Mouse (Mus musculus): ENCODE data around the gene Trp53bp2.
A peak's percentile ranks its signal among the peaks of the same experiment; 100 is the strongest.

Trp53bp2 gene

DNA sequence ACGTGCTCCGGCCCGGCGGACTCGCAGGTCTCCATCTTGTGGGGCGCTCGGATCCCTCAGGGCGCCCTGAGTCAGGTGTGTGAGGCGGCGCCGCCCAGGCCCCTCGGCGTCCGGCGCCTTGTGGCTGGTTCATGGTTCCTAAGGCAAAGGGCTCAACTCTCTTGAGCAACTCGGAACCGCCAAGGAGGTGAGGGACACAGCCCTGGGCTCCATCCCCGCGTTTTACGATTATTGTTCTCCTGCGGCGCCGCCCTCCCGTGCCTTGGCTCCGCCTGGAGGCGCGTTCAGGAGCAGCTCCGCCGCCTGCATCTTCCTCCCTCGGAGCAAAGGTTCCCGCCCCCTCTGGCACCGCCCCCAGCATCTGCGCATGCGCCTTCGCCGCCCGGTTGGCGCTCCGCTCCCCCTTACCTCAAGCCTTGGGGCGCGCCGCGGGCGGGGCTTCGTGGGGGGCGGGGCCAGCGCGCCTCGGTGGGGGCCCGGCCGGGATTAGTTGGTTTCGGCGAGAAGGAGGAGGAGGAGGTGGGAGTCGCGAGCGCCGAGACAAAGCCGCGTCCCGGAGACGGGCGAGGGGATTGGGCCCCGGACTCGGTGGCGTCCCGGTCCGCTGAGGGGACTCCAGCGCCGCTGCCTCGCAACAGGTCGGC, at the start of gene Trp53bp2:
Gene Trp53bp2, plus strand, starts transcription at position 489 of the 644 bp plus-strand sequence.
- DNase-seq (ENCODE audit: low spot score in 2 of 2): peak; percentile 92 to 99

DNA sequence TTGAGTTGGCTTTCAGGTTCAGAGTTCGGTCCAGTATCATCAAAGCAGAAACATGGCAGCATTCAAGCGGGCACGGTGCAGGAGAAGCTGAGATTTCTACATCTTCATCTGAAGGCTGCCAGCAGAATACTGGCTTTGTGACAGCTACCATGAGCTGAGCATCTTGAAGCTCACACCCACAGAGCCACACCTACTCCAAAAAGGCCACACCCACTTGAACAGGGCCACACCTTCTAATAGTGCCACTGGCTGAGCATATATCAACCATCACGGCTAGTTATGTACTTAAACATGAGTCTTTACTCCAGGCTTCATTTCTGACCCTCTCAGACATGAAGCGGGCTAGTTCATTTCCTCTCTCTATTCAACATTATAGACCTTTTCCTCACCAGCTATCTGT, 46.3 kb upstream of the Trp53bp2 start:
- no peak for DNase-seq (ENCODE audit: low spot score in 2 of 2)

DNA sequence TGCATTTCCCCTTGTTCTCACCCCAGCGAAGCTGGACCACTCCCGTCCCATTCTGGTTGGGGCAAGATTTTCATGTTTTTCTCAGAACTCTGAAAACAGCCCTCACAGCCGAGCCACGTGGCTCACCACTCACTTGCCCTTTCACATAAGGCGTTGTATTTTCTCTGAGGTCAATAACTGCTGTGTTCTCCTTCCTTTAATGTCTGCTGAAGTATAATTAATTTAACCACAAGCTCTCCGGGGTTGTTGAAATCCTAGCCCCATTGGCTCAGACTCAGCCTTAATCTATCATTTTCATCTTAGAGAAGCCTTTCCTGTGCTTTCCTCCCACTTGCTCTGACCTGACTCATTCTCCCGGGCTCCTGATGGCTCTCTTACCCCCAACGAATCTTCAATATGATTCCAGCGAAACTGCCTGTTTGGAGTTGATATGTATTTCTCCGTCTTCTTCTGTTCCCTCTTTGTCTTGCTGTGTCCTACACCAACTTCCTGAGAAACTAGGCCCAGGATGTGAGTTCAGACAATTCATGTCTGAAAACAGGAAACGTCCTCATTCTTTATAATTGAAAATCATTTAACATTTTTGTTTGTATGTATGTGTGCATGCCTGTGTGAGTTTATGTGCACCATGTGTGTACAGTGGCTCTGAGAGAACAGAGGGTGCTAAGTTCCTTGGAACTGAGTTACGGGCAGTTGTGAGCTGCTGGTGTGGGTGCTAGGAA, 45.1 kb upstream of the Trp53bp2 start:
- DNase-seq (ENCODE audit: low spot score in 2 of 2): no peak

DNA sequence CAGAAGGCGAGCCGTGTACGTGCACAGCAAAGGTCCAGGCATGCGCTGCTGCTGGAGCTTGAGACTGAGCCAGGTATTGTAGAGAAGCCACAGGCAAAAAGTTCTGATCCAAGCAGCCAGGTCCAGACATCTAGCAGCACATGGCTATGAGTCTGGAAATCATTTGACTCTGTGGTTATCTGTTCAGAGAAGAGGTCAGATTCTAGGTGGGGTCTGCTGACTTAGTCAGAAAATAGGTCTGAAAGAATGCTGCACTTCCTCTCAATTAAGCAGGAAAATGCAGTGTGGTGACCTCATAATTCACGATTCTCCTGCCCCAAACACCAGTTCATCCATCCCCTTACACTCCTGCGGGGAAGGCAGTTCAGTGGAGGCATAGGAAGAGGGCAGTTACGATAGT, 40.7 kb upstream of the Trp53bp2 start:
- no peak for DNase-seq (ENCODE audit: low spot score in 2 of 2)

DNA sequence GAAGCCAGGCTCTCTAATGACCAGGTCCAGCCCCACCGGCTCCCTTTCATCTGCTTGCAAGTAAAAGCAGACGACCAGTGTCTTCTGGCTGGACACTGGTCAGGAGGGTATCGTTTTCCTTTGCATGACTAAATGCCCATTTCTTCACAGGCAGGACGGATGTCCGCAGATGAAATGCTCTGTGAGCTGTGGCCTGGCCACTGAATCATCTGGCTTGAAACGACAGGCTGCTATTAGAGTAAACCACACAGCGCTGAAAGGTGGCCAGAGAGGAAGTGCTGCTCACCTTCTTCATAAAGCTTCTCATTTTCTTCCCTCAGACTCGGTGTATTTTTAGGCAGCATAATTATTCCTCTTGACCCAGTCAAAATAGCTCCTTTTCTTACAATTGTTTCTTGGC, 40.2 kb upstream of the Trp53bp2 start:
- no peak for DNase-seq (ENCODE audit: low spot score in 2 of 2)

DNA sequence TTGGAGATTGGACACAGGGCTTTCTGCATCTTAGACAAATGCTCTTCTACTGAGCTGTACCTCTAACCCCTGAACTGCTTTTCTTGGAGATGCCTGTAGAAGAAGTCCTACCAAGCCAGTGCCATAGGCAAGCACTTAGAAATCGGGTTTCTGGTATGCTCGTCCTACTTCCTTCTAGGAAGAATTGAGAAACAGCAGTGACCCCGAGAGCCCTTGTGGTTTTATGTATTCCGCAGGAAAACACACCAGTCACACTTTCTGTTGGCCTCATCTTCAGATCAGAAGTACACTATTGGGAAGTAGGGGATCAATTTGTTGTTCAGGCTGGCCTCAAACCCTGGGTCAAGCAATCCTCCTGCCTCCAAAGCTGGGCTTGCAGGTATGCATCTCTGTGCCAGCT, 39.5 kb upstream of the Trp53bp2 start:
- DNase-seq (ENCODE audit: low spot score in 2 of 2): no peak

DNA sequence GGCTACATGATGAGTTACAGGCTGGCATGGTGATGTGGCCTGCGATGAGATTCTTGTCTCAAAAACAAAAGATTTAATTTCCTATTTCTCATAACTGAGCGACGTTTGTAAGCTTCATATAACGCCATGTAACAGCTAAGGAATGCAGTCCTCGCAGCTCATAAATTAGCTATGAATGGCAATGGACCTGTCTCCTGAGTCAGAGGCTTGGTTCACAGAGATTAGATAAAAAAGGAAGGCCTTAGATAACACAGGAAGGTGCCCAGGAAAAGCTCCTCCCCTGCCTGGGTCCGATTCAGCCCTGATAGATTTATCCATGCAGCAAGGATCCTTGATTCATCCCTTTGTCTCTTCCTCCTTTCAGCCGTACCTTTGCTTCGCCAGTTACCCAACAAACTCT, 37.1 kb upstream of the Trp53bp2 start:
- no peak for DNase-seq (ENCODE audit: low spot score in 2 of 2)

DNA sequence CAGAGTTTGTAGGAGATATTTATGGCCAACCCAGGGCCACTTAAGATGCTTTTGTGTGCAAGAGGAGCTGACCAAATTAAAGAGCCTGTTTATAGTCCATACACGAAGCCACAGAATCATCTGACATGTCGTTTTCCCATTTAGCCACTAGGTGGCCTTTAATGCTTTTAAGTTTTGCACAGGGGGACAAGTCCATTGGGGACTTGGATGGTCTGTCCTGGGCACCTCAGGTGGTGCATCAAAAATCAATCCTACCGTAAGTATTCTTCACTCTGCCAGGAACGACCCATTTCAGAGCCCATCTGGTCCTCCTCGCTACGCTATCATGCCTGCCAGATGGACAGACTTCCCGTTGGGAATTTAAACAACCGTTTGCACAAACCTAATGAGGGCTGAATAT, 32.8 kb upstream of the Trp53bp2 start:
- peak in 1 of 2 experiments; percentile 48 for DNase-seq (ENCODE audit: low spot score in 2 of 2)

DNA sequence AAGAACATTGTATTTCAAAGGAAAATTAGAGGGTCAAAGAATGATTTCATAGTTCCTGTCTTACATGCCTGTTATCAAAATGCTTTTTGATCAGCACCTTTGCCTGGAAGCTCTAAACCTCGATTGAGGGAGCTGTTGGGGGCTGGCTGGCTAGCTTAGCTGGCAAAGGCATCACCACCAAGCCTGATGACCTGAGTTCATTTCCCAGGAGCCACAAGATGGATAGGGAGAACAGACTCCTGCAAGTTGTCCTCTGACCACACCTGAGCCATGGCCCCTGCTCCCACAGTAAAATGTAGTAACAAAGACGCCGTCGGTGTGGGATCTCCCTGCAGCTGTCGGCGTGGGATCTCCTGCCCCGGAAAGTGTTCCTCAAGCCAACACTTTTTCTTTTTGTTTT, 32.1 kb upstream of the Trp53bp2 start:
- DNase-seq (ENCODE audit: low spot score in 2 of 2): no peak

DNA sequence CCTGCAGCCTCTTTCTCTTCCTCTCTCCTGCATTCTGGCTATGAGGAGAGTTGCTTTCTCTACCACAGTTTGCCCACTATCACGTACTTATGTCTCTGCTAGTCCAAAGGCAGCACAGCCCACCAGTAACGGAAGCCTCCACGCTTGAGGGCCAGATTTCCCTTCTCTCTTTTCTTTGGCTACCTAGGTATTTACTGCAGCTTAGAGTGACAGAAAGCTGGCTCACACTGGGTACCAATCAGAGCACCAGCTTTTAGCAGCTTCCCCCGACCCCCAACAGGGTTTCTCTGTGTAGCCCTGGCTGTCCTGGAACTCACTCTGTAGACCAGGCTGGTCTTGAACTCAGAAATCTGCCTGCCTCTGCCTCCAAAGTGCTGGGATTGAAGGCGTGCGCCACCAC, 31.5 kb upstream of the Trp53bp2 start:
- no peak for DNase-seq (ENCODE audit: low spot score in 2 of 2)

DNA sequence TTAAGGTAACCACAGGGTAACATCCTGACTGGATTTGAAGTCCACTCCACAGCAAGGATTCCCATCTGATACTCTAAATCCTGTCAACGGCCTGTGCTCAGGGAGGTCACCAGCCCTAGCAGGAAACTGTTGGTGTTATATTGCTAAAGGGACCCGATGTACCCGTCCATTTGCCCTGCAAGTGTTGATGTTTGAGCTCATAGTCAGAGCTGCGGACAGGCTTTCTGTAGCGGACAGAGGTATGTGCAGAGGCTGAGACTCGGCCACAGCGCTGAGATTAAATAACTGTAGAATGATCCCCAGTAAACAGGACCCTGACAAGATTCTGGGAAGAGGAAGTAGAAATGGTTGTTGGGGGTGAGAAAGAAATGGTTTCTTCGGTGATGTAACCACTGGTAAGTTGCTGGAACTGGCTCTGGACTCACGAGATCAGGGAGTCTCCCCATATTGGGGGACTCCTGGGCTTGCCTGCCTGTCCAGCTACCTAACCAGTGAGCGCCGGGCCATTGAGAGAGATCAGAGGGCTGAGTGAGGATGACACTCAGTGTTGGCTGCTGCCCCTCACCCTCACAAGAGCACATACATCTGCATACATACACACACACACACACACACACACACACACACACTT, 30.7 kb upstream of the Trp53bp2 start:
- no peak for DNase-seq (ENCODE audit: low spot score in 2 of 2)

DNA sequence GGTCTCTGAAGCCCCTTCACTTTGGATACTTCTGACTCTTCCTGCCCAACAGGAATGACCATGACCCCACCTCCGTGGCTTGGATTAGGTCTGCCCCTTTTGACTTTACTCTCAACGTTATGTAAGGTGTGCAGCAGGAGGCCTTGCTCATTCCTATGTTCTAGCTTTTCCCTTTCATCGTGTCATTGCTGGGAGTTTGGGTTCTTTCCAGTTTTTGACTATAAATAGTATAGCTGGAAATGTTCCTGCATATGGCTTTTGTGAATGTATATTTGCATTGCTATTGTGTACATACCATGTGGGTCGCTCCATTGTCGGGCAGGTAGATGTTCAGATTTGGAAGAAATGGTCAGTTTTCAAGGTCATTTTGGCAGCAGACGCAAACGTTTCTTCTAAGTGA, 30.1 kb upstream of the Trp53bp2 start:
- DNase-seq (ENCODE audit: low spot score in 2 of 2): peak in 1 of 2 experiments; percentile 7

DNA sequence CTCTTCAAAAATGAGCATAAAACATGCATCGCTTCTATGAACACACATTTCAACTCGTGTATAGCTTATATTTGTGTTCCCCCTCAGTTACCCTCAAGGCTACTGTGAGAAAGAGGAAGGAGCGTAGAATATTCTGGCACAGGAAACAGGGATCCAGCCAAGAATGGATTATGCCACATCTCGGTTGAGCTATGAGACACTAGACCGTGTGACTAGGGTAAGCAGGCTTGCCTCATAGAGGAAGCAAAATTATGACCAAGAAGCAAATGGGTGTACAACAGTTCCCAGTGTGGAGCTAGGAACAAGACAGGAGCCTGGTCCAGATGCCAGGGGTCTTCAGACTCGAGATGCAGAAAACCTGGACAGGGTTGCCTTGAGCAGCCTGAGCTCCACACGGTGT, 28.3 kb upstream of the Trp53bp2 start:
- DNase-seq (ENCODE audit: low spot score in 2 of 2): no peak

DNA sequence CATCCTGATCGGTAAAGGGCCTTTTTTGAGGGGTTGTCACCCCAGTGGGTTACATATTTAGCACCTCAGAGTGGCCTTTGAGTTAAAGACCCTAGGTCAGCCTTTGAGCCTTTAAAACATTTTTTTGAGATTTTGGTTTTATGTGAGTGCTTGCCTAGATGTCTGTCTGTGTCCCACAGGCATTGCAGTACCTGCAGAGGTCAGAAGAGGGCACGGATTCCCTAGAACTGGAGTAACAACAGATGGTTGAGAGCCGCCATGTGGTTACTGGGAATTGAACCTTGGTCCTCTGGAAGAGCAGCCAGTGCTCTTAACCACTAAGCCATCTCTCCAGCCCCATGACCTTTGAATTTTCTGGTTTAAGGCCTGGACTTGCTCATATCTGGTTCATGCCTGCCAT, 27.6 kb upstream of the Trp53bp2 start:
- DNase-seq (ENCODE audit: low spot score in 2 of 2): no peak

DNA sequence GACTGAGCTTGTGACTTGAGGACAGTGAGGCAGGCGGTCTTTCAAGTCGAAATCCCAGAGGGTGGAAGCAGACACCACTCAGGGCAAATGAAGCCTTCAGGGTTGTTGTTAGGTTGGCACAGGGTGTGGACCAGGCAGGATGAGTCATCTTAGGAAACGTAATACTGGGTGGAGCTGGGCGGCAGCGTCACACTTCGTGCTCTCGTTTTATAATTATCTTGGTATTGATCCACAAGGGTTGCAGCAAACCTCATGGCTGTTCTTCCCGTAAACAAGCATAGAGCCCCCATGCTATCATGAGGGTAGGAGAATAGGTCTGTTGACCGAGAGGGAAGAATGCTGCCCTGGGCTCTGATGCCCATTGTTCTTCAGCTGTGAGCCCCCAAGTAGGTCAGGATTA, 25.9 kb upstream of the Trp53bp2 start:
- no peak for DNase-seq (ENCODE audit: low spot score in 2 of 2)

DNA sequence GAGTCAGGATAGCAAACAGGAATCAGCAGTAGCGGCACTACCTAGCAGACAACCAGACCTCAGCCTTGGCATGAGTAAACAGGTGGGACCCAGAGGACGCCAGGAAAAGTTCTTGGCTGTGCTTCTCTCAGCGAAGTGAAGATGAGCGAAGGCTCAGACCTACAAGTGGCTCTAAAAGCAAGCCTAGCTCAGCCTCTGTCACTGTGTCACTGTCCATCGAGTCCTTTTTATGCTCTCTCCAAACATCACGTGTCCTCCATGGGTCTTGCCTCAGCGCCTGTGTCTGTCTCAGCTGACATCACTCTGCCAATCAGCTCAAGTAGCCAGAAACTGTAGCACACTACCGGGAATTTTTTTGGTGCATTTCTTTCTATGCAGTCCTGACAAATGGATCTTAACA, 22.5 kb upstream of the Trp53bp2 start:
- no peak for DNase-seq (ENCODE audit: low spot score in 2 of 2)

DNA sequence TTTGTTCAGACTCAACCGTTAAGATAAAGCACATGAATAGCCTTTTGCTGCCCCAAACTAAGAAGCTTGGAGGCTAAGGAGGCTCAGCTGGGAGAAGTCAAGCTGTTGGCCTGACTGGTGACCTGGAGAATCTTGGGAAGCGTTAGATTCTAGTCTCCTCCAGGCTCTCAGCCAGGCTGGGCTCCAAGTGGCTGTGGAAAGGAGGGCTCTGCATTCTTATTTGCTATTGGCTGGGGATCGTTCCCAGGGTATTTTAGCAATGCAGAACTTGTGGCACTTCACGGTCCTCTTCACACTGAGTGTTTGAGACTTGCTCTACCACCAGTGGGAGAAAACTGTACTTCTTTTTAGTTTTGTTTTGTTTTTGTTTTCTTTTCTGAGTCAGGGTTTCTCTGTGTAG, 20.2 kb upstream of the Trp53bp2 start:
- DNase-seq (ENCODE audit: low spot score in 2 of 2): no peak

DNA sequence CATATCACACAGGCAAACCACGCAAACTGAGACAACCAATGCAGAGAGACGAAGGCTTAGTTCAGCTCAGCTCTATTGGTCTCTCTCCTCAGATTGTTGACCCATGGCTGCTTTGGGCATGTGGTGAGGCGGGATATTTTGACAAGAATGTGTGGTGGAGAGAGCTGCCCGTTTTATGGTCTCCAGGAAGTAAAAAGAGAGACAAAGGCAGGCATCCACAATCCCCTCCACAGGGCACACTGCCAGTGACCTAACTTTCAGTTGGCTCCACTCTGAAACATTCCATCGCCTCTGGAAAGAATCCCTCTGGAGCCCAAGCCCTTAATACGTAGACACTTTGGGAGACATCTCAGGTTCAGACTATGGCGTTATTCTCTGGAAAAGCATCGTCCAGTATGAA, 10.8 kb upstream of the Trp53bp2 start:
- no peak for DNase-seq (ENCODE audit: low spot score in 2 of 2)

DNA sequence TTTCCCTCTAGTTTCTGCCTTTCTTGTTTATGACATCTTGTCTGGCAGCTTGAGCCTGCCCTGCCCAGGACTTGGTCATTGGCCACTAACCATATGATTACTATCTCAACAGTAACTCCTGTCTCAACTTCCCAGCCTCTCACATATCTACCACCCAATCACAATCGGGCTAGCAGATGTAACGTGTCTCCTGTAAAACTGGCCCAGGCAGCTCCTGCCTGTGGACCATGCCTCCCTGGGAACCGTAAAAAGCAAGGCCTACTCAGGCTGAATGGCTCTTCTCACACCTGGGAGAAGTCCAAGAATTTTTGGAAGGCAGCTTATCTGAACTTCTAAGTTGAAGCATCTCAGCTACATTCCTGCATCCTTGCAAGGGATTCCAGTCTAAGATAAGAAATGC, 10.2 kb upstream of the Trp53bp2 start:
- DNase-seq (ENCODE audit: low spot score in 2 of 2): no peak

DNA sequence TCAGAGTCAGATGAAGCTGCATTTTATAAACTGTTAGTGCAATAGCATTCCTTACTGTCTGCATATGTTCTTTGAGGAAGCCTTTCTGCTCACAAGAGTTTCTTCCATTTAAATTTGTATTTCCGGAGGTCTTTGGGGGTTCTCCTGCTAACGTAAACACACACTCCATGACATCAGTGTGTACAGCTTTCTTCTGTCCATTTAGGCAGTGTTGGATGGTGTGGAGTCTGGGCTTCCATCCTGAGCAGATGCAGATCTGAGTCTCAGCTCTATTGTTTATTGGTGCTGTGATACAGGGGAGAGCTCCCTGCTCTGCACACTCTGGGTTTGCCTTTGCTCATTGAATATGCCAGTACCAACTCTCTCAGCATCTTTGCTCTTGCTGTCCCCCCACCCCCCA, 9.8 kb upstream of the Trp53bp2 start:
- DNase-seq (ENCODE audit: low spot score in 2 of 2): no peak

DNA sequence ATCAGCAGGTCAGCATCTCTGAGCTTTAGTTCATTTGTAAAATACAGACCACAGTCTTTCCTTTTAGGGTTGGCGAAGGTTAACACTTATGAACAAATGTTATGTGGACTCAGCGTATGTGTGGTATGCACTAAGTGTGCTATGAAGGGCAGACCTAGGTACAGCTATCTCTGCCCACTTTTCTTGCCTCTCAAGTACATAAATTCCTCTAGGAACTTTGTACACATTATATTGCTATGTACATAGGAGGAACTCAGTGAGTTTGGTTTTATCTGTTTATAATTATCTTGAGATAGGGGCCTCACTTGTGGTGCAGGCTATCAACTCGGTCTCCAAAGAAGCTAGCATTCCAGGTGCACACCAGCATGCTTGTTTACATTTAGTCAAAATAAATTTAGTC, 9.1 kb upstream of the Trp53bp2 start:
- DNase-seq (ENCODE audit: low spot score in 2 of 2): no peak

DNA sequence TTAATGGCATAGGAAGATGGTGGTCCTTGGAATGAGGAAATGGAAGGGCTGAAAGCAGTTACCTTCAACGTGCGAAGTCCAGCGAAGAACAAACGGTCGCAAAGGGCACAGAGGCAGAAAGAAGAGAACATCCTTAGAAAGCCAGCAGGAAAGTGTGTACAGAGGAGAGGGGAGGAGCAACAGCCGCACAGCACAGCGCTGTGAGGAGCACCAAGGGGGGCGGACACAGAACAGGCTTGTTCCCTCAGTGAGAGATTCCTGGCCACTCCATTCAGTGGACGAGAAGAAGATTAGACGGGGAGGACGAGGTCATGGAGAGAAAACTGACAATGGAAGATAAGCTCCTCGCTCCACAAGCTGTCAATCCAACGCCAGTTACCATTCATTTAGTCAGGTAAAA, 5.9 kb upstream of the Trp53bp2 start:
- DNase-seq (ENCODE audit: low spot score in 2 of 2): no peak

DNA sequence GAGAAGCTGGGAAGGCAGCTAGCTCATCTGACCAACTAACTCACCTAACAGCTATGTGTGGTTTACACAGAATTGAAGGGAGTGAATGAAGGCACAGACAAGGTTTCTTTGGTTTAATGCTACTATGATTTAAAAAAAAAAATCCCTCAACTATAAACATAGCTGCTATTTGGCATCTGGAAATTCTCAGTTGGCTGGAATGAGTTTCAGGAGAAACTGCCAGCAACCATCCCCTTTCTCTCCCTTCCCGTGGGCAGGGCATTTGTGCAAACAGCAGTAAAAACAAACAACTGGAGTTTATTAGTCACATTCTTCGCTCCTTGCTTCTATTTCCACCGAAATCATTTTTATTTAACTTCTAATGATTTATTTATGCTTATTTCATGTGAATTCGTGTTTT, 2.4 kb upstream of the Trp53bp2 start:
- DNase-seq (ENCODE audit: low spot score in 2 of 2): no peak
